Comparison of ENCODE assay signal across 8 mouse cellular contexts in genomic region chr17:4907841-4908571, GRCm38 (mm10).
DNase-seq lines count a peak whose midpoint lies in the region; ATAC-seq lines count a peak whose summit lies in the region.

No protein-coding gene starts in this region.

- DNase-seq in NIH3T3 (ENCODE audit: low read depth), result peak; percentile 95
- DNase-seq in cerebellum, postnatal 10 days, result peak; percentile 97 to 98
- peak; percentile 84 to 88 for DNase-seq in frontal cortex, postnatal 14 days (ENCODE audit: low spot score in 2 of 2)
- DNase-seq in hindbrain, embryonic 14.5 days (ENCODE audit: low spot score), result peak; percentile 91
- peak; percentile 93 to 94 for DNase-seq in layer of hippocampus, postnatal 36 days
- DNase-seq in lung, postnatal 36 days, result peak; percentile 94
- peak; percentile 97 for DNase-seq in retina, postnatal 1 day
- peak; percentile 91 for DNase-seq in urinary bladder, adult 18-20 months (ENCODE audit: low spot score in 2 of 2)

- H3K27me3 ChIP-seq in hindbrain, embryonic 14.5 days (ENCODE audit: control insufficient read depth, insufficient read depth, low read length), result no peaks in the 10 kb centered on the region

- H3K27ac ChIP-seq in hindbrain, embryonic 14.5 days, result peak overlapping the region; percentile 99

- H3K4me2 ChIP-seq in hindbrain, embryonic 14.5 days (replicated peaks), result peak overlapping the region; percentile 73

- peak; percentile 95 for ATAC-seq in hindbrain, embryonic 14.5 days (ENCODE audit: low FRiP score)

- under 1% methylated on average over 82 of the region's 85 CpGs for WGBS in hindbrain, embryonic 14.5 days

- H3K4me1 ChIP-seq in hindbrain, embryonic 14.5 days (replicated peaks; ENCODE audit: control insufficient read depth, insufficient read depth, low read length), result peaks cover 15% of the 10 kb centered on the region

- H3K36me3 ChIP-seq in hindbrain, embryonic 14.5 days (replicated peaks; ENCODE audit: control insufficient read depth, insufficient read depth), result no peaks in the 10 kb centered on the region

- H3K4me3 ChIP-seq in hindbrain, embryonic 14.5 days (replicated peaks; ENCODE audit: low read length), result peak overlapping the region; percentile 45

- peak overlapping the region; percentile 87 for H3K9ac ChIP-seq in hindbrain, embryonic 14.5 days

- no peaks in the 10 kb centered on the region for H3K9me3 ChIP-seq in hindbrain, embryonic 14.5 days (ENCODE audit: control insufficient read depth, low read length)

Comparison
In these comparisons a context has a peak if more than half of its experiments do, and no peak if none do; other contexts are left out.
1. Peak in every context shown above with its lines: DNase-seq, ATAC-seq, H3K4me3 ChIP-seq and H3K27ac ChIP-seq.